Mouse (Mus musculus): ENCODE measurements around the gene Dgkg. TPM values are rescaled to one million over a fixed set of nuclear protein-coding genes. Genes with fewer than 3 reads are reported as not detected.

Dgkg gene
- polyA plus RNA-seq, 1 experiment from 2014 or later, result 1.4 TPM

DNA sequence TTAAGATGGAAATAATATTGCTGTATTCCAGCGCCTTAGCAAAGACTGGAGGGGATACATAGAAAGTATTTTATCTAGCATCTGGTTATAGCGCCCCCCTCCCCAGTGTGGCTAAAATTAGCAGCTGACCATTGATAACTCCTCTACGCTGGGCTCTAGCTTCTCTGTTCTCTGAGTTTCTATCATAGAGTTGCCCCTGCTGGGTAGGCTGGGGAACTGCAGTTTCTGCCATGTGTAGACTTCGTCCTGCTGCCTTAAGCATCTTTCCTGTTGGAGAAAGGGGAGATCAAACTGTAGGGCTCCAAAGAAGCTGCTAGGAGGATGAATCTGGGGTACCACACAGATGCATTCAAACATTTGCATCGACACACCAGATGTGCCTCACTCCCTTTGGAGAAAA is 76.9 kb downstream of the Dgkg start:
- no peaks in the 10 kb centered on the region for H3K36me3 ChIP-seq (ENCODE audit: control insufficient read depth, insufficient read depth, low read length)
- no peak for DNase-seq (ENCODE audit: low spot score)
- no peaks in the 10 kb centered on the region for H3K27me3 ChIP-seq (replicated peaks; ENCODE audit: control insufficient read depth, insufficient read depth, low read length)
- no peak overlapping the region for H3K4me2 ChIP-seq (ENCODE audit: low read depth, low read length)
- 0 out of 2 replicates have a peak, but pooled peaks cover 6% of the 10 kb centered on the region for H3K4me1 ChIP-seq (ENCODE audit: control insufficient read depth, insufficient read depth, low read length)
- H3K27ac ChIP-seq (replicated peaks; ENCODE audit: low read depth, low read length), result no peak overlapping the region
- 47% methylated on average over 5 of the region's 5 CpGs for WGBS
- H3K9me3 ChIP-seq (ENCODE audit: control insufficient read depth, low read length), result no peaks in the 10 kb centered on the region
- ATAC-seq (ENCODE audit: low read depth), result no peak
- no peak overlapping the region for H3K9ac ChIP-seq (ENCODE audit: low read depth, low read length)
- H3K4me3 ChIP-seq (ENCODE audit: low read depth, low read length), result no peak overlapping the region

GRCm38 (mm10) chr16:22578883-22579282 is 78.1 kb downstream of the Dgkg start:
- DNase-seq (ENCODE audit: low spot score) (no peak), ATAC-seq (ENCODE audit: low read depth) (no peak)
- no peak overlapping the region for H3K27ac ChIP-seq (replicated peaks; ENCODE audit: low read depth, low read length)
- H3K27me3 ChIP-seq (replicated peaks; ENCODE audit: control insufficient read depth, insufficient read depth, low read length), result no peaks in the 10 kb centered on the region
- H3K4me3 ChIP-seq (ENCODE audit: low read depth, low read length), result no peak overlapping the region
- H3K9ac ChIP-seq (ENCODE audit: low read depth, low read length), result no peak overlapping the region
- no peaks in the 10 kb centered on the region for H3K9me3 ChIP-seq (ENCODE audit: control insufficient read depth, low read length)
- H3K4me2 ChIP-seq (ENCODE audit: low read depth, low read length), result no peak overlapping the region
- 75% methylated on average over 10 of the region's 10 CpGs for WGBS
- H3K36me3 ChIP-seq (ENCODE audit: control insufficient read depth, insufficient read depth, low read length), result no peaks in the 10 kb centered on the region
- H3K4me1 ChIP-seq (ENCODE audit: control insufficient read depth, insufficient read depth, low read length), result 0 out of 2 replicates have a peak, but pooled peaks cover 6% of the 10 kb centered on the region

DNA sequence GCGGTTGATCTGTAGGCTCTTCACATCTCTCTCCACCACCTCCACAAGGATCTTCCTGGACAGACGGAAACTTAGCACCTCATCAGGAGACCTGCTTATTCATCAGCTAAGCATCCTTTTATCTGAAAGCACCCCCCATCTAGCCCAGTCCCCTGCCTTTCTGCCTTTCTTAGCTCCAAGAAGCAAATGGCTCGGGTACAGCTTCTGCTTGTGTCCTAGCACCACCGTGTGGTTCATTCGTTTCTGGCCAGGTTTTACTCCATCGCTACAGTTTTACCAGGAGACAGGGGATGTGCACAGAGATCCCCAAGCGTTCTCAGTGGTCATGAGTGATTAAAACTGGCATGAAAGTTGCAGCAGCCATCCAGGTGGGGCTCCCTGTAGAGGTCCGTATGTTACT is 79.4 kb downstream of the Dgkg start:
- peak; percentile 34 for DNase-seq (ENCODE audit: low spot score)
- WGBS, result 45% methylated on average over 8 of the region's 8 CpGs
- no peaks in the 10 kb centered on the region for H3K9me3 ChIP-seq (ENCODE audit: control insufficient read depth, low read length)

GRCm38 (mm10) chr16:22574164-22574563 is 82.9 kb downstream of the Dgkg start:
- DNase-seq (ENCODE audit: low spot score) (no peak), ATAC-seq (ENCODE audit: low read depth) (no peak)
- Histone ChIP-seq H3K27ac (replicated peaks; ENCODE audit: low read depth, low read length) (no peak overlapping the region), H3K4me3 (ENCODE audit: low read depth, low read length) (no peak overlapping the region), H3K9ac (ENCODE audit: low read depth, low read length) (no peak overlapping the region), H3K4me1 (ENCODE audit: control insufficient read depth, insufficient read depth, low read length) (no peaks in the 10 kb centered on the region), H3K36me3 (ENCODE audit: control insufficient read depth, insufficient read depth, low read length) (no peaks in the 10 kb centered on the region), H3K9me3 (ENCODE audit: control insufficient read depth, low read length) (no peaks in the 10 kb centered on the region), H3K4me2 (ENCODE audit: low read depth, low read length) (no peak overlapping the region), H3K27me3 (replicated peaks; ENCODE audit: control insufficient read depth, insufficient read depth, low read length) (peaks cover 10% of the 10 kb centered on the region)
- WGBS, result 71% methylated on average over 7 of the region's 7 CpGs

More for the DNA sequence above, 79.4 kb downstream of the Dgkg start:
- ATAC-seq (ENCODE audit: low read depth), result no peak
- Histone ChIP-seq H3K4me3 (ENCODE audit: low read depth, low read length) (no peak overlapping the region), H3K9ac (ENCODE audit: low read depth, low read length) (no peak overlapping the region), H3K27me3 (replicated peaks; ENCODE audit: control insufficient read depth, insufficient read depth, low read length) (peaks cover 3% of the 10 kb centered on the region; the same call in 1 of the 2 replicates), H3K4me1 (ENCODE audit: control insufficient read depth, insufficient read depth, low read length) (0 out of 2 replicates have a peak, but pooled peaks cover 6% of the 10 kb centered on the region), H3K27ac (replicated peaks; ENCODE audit: low read depth, low read length) (no peak overlapping the region), H3K36me3 (ENCODE audit: control insufficient read depth, insufficient read depth, low read length) (no peaks in the 10 kb centered on the region), H3K4me2 (ENCODE audit: low read depth, low read length) (no peak overlapping the region)

- Histone ChIP-seq H3K27me3 (replicated peaks; ENCODE audit: control insufficient read depth, insufficient read depth, low read length) (peaks cover 10% of the 10 kb centered on the region), H3K9me3 (ENCODE audit: control insufficient read depth, low read length) (no peaks in the 10 kb centered on the region), H3K27ac (replicated peaks; ENCODE audit: low read depth, low read length) (peak overlapping the region; percentile 21; the same call in 1 of the 2 replicates), H3K4me3 (ENCODE audit: low read depth, low read length) (no peak overlapping the region), H3K4me2 (ENCODE audit: low read depth, low read length) (peak overlapping the region; percentile 18; the same call in 1 of the 2 replicates), H3K4me1 (ENCODE audit: control insufficient read depth, insufficient read depth, low read length) (no peaks in the 10 kb centered on the region), H3K36me3 (ENCODE audit: control insufficient read depth, insufficient read depth, low read length) (no peaks in the 10 kb centered on the region), H3K9ac (ENCODE audit: low read depth, low read length) (no peak overlapping the region)
- 33% methylated on average over 16 of the region's 21 CpGs for WGBS
- peak; percentile 96 for ATAC-seq (ENCODE audit: low read depth)
- DNase-seq (ENCODE audit: low spot score), result peak; percentile 93
Measured at GRCm38 (mm10) chr16:22572641-22573341, 84.2 kb downstream of the Dgkg start.

- no peaks in the 10 kb centered on the region for H3K27me3 ChIP-seq (replicated peaks; ENCODE audit: control insufficient read depth, insufficient read depth, low read length)
- H3K4me3 ChIP-seq (ENCODE audit: low read depth, low read length), result no peak overlapping the region
- no peak overlapping the region for H3K9ac ChIP-seq (ENCODE audit: low read depth, low read length)
- H3K36me3 ChIP-seq (ENCODE audit: control insufficient read depth, insufficient read depth, low read length), result no peaks in the 10 kb centered on the region
- WGBS, result 62% methylated on average over 3 of the region's 3 CpGs
- no peaks in the 10 kb centered on the region for H3K4me1 ChIP-seq (ENCODE audit: control insufficient read depth, insufficient read depth, low read length)
- DNase-seq (ENCODE audit: low spot score) (no peak), ATAC-seq (ENCODE audit: low read depth) (no peak)
- no peak overlapping the region for H3K27ac ChIP-seq (replicated peaks; ENCODE audit: low read depth, low read length)
- no peaks in the 10 kb centered on the region for H3K9me3 ChIP-seq (ENCODE audit: control insufficient read depth, low read length)
- no peak overlapping the region for H3K4me2 ChIP-seq (ENCODE audit: low read depth, low read length)
Measured at GRCm38 (mm10) chr16:22564907-22565272, 92.1 kb downstream of the Dgkg start.

DNA sequence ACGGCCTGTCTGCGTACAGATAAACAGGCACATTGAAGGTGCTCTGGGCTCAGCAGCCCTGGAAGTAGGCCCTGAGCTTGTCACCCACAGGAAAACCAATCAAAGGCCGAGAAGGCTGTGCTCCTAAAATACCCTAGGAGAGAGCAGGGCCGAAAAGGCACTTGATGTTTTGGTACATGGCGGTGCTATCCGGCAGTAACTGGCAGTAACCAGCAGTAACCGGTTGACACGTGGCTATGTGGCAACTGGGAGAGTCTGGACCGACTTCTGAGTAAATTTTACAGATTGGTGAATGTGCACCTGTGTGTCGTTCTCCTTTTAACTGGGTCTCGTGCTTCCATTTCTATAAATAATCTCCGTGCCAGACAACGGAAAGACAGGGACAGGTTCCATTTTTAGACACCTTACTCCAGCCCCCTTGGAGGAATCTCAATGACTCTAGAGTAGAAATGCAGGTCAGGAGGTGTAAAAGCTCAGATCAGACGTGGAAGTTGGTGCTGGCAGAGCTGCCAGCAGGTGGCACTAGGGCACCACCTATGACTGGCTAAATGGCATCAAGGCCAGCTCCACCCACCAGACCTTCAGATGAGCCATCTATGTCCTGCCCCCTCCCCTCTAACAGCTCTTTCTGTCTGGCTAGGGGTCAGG is 92.6 kb downstream of the Dgkg start:
- Histone ChIP-seq H3K9ac (ENCODE audit: low read depth, low read length) (no peak overlapping the region), H3K4me1 (ENCODE audit: control insufficient read depth, insufficient read depth, low read length) (no peaks in the 10 kb centered on the region), H3K27ac (replicated peaks; ENCODE audit: low read depth, low read length) (no peak overlapping the region), H3K4me3 (ENCODE audit: low read depth, low read length) (no peak overlapping the region), H3K27me3 (replicated peaks; ENCODE audit: control insufficient read depth, insufficient read depth, low read length) (no peaks in the 10 kb centered on the region), H3K36me3 (ENCODE audit: control insufficient read depth, insufficient read depth, low read length) (no peaks in the 10 kb centered on the region), H3K4me2 (ENCODE audit: low read depth, low read length) (no peak overlapping the region), H3K9me3 (ENCODE audit: control insufficient read depth, low read length) (no peaks in the 10 kb centered on the region)
- ATAC-seq (ENCODE audit: low read depth), result peak; percentile 53; the same call in 1 of the 2 replicates
- 57% methylated on average over 14 of the region's 14 CpGs for WGBS
- DNase-seq (ENCODE audit: low spot score), result peak; percentile 75

GRCm38 (mm10) chr16:22563594-22563993 is 93.4 kb downstream of the Dgkg start:
- H3K27me3 ChIP-seq (replicated peaks; ENCODE audit: control insufficient read depth, insufficient read depth, low read length), result no peaks in the 10 kb centered on the region
- ATAC-seq (ENCODE audit: low read depth) (no peak), DNase-seq (ENCODE audit: low spot score) (no peak)
- no peak overlapping the region for H3K9ac ChIP-seq (ENCODE audit: low read depth, low read length)
- no peaks in the 10 kb centered on the region for H3K4me1 ChIP-seq (ENCODE audit: control insufficient read depth, insufficient read depth, low read length)
- H3K4me3 ChIP-seq (ENCODE audit: low read depth, low read length), result no peak overlapping the region
- no peak overlapping the region for H3K27ac ChIP-seq (replicated peaks; ENCODE audit: low read depth, low read length)
- H3K36me3 ChIP-seq (ENCODE audit: control insufficient read depth, insufficient read depth, low read length), result no peaks in the 10 kb centered on the region
- H3K9me3 ChIP-seq (ENCODE audit: control insufficient read depth, low read length), result no peaks in the 10 kb centered on the region
- no peak overlapping the region for H3K4me2 ChIP-seq (ENCODE audit: low read depth, low read length)

All from embryonic facial prominence, embryonic 14.5 days (tissue).